Mouse (Mus musculus) limb, embryonic 12.5 days (tissue): Measurements from ENCODE around the gene Grm3. TPM values are rescaled to one million over a fixed set of nuclear protein-coding genes. Genes with fewer than 3 reads are reported as not detected.

ENCODE experiments used
- ATAC-seq: fragments of 200-750 bp; cut with Nextera tagmentation; 2 replicates; pipeline ENCODE4 v1.8.0; 2017; ENCODE audit warnings: low read depth, moderate TSS enrichment; ENCODE audit not compliant: insufficient number of reproducible peaks, insufficient read depth, low FRiP score, low TSS enrichment
- H3K27ac ChIP-seq: fragments of 300-500 bp; sonication (generic); 2 replicates; pipeline ENCODE4 v1.5.1; 2016; ENCODE audit warnings: mild to moderate bottlenecking, moderate library complexity
- H3K27me3 ChIP-seq: fragments of 300-500 bp; sonication (generic); 2 replicates; pipeline ENCODE4 v1.6.1; 2016; ENCODE audit warnings: mild to moderate bottlenecking, moderate library complexity
- H3K36me3 ChIP-seq: fragments of 300-500 bp; sonication (generic); 2 replicates; pipeline ENCODE4 v1.6.1; 2016; ENCODE audit warnings: mild to moderate bottlenecking, moderate library complexity
- H3K4me1 ChIP-seq: fragments of 300-500 bp; sonication (generic); replicated peaks from 2 replicates; pipeline ENCODE4 v1.6.1; 2016
- H3K4me2 ChIP-seq: fragments of 300-500 bp; sonication (generic); 2 replicates; pipeline ENCODE4 v1.6.1; 2016; ENCODE audit warnings: mild to moderate bottlenecking, moderate library complexity
- H3K4me3 ChIP-seq: fragments of 300-500 bp; sonication (generic); replicated peaks from 2 replicates; pipeline ENCODE4 v1.5.1; 2016; ENCODE audit warnings: mild to moderate bottlenecking
- H3K9ac ChIP-seq: fragments of 300-500 bp; sonication (generic); replicated peaks from 2 replicates; pipeline ENCODE4 v1.6.1; 2016; ENCODE audit warnings: mild to moderate bottlenecking, moderate library complexity
- H3K9me3 ChIP-seq: fragments of 300-500 bp; sonication (generic); 2 replicates; pipeline ENCODE4 v1.6.1; 2016; ENCODE audit warnings: mild to moderate bottlenecking, moderate library complexity
- WGBS: fragments of 180-500 bp; shearing (Covaris S2); methylation state at CpG from one replicate; pipeline ENCODE4 v1.1.7; 2016; 5-methylcytosine and 5-hydroxymethylcytosine counted together
- polyA plus RNA-seq: library from polyadenylated mRNA; unstranded; fragments of >200 nt; fragmentation: Nextera tagmentation; extraction: Ambion mirVana; gene quantifications from 2 replicates; pipeline ENCODE4 v1.2.1, GENCODE M21; 2016

The Grm3 gene
- polyA plus RNA-seq, 1 experiment from 2014 or later: 0.39 TPM

- Histone ChIP-seq H3K27me3 (no peaks in the 10 kb centered on the region), H3K9ac (no peak overlapping the region), H3K4me1 (peaks cover 8% of the 10 kb centered on the region; the same call in 1 of the 2 replicates), H3K27ac (no peak overlapping the region), H3K9me3 (no peaks in the 10 kb centered on the region), H3K36me3 (no peaks in the 10 kb centered on the region), H3K4me3 (no peak overlapping the region), H3K4me2 (0 out of 2 replicates have a peak overlapping the region, but pooled peaks have one; percentile 8)
- no peak for ATAC-seq
- 7% methylated on average over 4 of the region's 4 CpGs for WGBS
Measured at GRCm38 (mm10) chr5:9623095-9623459, 101.9 kb downstream of the Grm3 start.

DNA sequence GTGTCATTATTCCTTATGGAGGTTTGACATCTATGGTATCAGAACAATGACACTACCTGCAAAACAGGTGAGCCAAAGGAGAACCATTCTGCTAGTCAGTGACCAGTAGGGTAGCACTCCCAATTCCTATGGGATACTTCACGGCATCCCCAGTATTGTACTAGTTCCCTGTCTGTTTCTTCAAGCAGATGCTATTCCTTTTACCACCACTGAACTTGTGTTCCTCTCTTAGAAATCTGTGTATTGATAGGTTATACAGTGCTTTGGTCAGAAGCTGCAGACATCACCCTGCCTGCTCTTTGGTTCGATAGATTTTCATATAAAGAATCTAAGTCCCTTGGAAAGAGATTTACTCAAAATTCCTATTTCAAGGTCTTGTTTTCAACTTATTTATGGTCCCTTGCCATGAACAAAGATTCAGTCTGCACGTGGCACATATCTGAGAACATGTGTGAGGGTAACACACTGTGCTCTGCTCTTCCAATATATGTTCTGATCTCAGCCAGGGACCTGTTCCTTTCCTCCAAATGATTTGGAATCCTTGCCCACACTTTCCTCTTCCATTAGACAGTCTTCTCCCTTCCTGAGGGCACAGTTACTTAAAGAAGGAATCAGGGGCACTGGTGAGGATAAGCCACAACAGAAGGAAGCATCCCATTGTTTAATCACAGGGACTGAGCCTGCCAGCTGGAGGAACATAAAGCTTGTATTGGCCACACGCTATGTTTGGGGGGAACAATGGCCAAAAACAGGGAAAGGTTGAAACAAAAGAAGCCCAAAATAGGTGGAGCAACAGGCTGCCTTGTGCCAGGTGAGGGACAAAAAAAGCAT, 102.5 kb downstream of the Grm3 start:
- Histone ChIP-seq H3K36me3 (no peaks in the 10 kb centered on the region), H3K27ac (no peak overlapping the region), H3K4me3 (no peak overlapping the region), H3K9ac (no peak overlapping the region), H3K4me2 (no peak overlapping the region), H3K4me1 (peaks cover 8% of the 10 kb centered on the region; the same call in 1 of the 2 replicates), H3K9me3 (no peaks in the 10 kb centered on the region), H3K27me3 (no peaks in the 10 kb centered on the region)
- no peak for ATAC-seq
- 62% methylated on average over 4 of the region's 4 CpGs for WGBS

DNA sequence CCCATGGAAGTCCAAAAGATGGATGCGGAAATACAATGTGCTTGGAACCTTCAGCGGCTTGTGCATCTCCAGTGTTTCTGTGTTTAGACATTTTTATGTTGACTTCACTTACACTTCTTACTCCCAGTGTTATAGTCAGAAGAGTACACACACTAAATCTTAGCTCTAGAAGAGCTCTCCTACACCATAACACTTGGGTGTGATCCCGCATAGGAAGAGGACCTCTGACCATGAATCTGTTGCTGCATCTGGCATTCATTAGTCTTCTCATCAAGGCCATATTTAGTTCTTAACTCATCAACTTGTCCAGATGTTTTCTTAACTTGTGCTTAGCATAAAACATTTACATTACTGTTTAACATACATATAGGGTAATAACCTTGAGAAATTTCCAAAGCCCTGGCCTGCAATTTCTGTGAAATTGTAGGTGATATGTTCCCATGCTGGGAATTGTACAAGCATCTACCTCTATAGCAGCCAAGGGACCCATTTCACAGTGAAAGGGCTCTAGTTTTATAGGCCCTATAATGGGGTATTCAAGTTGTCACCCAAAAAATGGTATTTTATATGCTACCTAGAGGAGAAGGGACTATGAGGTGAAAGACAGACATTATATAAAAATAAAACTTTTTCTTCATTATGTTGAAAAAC, 103.4 kb downstream of the Grm3 start:
- no peak overlapping the region for H3K27ac ChIP-seq
- peaks cover 8% of the 10 kb centered on the region; the same call in 1 of the 2 replicates for H3K4me1 ChIP-seq
- H3K9ac ChIP-seq: no peak overlapping the region
- H3K9me3 ChIP-seq: no peaks in the 10 kb centered on the region
- H3K4me2 ChIP-seq: no peak overlapping the region
- H3K4me3 ChIP-seq: no peak overlapping the region
- no peaks in the 10 kb centered on the region for H3K27me3 ChIP-seq
- ATAC-seq: peak; percentile 56; the same call in 1 of the 2 replicates
- no peaks in the 10 kb centered on the region for H3K36me3 ChIP-seq
- 59% methylated on average over 3 of the region's 3 CpGs for whole genome bisulfite sequencing

DNA sequence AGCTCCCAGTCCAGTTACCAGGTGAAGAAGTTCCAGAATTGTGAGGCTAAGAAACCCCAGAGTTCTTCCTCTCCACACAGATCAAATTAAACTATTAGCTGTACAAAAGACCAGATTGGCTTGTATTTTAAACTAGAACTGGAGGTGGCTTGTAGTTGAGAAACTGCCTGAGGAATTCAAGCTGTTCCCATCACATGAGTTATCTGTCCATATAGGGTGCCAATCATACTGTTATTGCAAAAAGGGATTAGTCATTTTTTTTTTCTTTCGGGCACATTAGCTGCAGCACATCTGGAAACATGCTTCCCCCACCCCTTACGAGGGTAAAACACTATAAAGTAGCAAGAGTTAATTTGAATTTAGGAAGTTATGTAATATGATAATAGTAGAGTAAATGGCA, 145.9 kb downstream of the Grm3 start:
- 50% methylated on average over 2 of the region's 2 CpGs for WGBS
- Histone ChIP-seq H3K9me3 (no peaks in the 10 kb centered on the region), H3K36me3 (no peaks in the 10 kb centered on the region), H3K4me1 (no peaks in the 10 kb centered on the region), H3K9ac (no peak overlapping the region), H3K4me2 (no peak overlapping the region), H3K4me3 (no peak overlapping the region), H3K27me3 (no peaks in the 10 kb centered on the region), H3K27ac (no peak overlapping the region)
- ATAC-seq: no peak

DNA sequence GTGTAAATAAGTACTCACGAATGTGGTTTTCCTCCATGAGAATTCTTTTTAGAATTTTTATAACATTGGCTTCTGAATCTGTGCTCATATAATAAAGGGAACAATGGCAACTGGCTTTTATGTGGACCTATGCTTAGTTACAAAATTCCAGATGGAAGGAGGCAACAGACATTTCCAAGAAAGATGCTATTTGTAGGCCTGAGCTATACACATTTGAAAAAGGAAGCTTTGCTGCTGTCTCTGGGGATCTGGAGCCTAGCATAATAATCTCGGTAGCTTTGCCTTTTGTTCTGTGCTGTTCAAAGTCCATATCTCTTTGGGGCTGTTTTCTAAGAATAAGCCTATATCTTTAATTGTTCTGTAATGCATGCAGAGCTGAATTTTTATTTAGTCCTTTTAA, 146.4 kb downstream of the Grm3 start:
- Histone ChIP-seq H3K4me1 (no peaks in the 10 kb centered on the region), H3K4me2 (no peak overlapping the region), H3K27me3 (no peaks in the 10 kb centered on the region), H3K9ac (no peak overlapping the region), H3K27ac (no peak overlapping the region), H3K36me3 (no peaks in the 10 kb centered on the region), H3K4me3 (no peak overlapping the region), H3K9me3 (no peaks in the 10 kb centered on the region)
- no peak for ATAC-seq
- WGBS: 75% methylated on average over 2 of the region's 2 CpGs

DNA sequence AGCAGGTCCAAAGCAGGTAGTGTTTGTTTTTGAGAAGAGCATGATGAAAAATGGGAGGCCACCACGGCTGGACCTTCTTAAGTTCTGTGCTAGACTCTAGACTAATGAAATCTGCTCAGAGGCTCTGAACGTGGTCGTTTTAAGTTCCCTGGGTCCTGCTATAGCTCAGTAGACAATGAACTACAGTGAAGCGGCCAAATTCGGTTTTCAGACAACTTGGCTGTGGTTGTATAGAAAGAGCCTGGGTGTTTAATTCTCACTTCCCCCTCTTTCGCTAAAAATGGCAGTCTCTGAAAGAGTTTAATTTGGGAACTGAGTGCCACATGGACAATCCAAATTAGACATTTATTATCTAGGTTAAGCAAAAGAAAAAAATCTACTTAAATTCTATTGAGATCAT, 154.0 kb downstream of the Grm3 start:
- Histone ChIP-seq H3K27ac (no peak overlapping the region), H3K36me3 (no peaks in the 10 kb centered on the region), H3K4me2 (no peak overlapping the region), H3K4me3 (no peak overlapping the region), H3K4me1 (no peaks in the 10 kb centered on the region), H3K9me3 (no peaks in the 10 kb centered on the region), H3K9ac (no peak overlapping the region), H3K27me3 (no peaks in the 10 kb centered on the region)
- WGBS: 88% methylated on average over 6 of the region's 6 CpGs
- no peak for ATAC-seq

- no peaks in the 10 kb centered on the region for H3K4me1 ChIP-seq
- H3K4me2 ChIP-seq: no peak overlapping the region
- no peaks in the 10 kb centered on the region for H3K9me3 ChIP-seq
- 61% methylated on average over 3 of the region's 3 CpGs for WGBS
- no peak for ATAC-seq
- no peak overlapping the region for H3K4me3 ChIP-seq
- H3K27ac ChIP-seq: no peak overlapping the region
- no peaks in the 10 kb centered on the region for H3K27me3 ChIP-seq
- no peak overlapping the region for H3K9ac ChIP-seq
- H3K36me3 ChIP-seq: no peaks in the 10 kb centered on the region
Measured at GRCm38 (mm10) chr5:9557706-9558105, 167.3 kb downstream of the Grm3 start.

DNA sequence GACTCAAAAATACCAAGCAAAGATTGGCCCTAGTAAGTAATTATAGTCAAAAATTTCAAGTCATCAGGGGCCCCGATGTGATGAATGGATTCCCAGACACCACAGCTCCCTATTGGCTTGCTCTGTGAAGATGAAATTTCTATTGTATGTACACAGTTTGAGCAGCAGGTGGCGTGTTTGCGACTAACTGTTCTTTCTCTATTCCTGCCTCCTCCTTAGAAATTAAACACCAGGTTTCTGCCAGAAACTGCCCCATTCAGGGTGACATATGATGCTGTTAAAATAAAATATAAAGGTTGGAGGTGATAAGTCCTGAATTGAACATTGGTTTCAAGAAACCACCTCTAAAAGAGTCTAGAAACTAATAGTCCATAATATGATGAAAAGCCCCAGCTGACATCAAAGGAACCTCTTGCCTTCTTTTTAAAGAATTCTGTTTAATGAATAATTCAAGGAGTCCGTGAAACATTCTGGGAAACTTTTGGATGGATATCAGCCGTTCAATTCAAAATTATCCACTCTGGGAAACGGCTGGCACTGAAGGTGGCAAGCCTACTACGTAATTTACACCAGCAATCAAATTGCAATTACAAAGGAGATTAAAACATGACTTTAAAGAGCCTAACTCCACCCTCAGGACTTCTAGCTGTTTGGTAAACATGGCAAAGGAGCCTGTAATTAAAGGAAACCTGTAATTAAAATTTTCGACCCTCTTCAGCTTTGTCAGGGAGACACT, 184.0 kb downstream of the Grm3 start:
- Histone ChIP-seq H3K9ac (no peak overlapping the region), H3K36me3 (no peaks in the 10 kb centered on the region), H3K4me3 (no peak overlapping the region), H3K4me1 (no peaks in the 10 kb centered on the region), H3K4me2 (no peak overlapping the region), H3K9me3 (no peaks in the 10 kb centered on the region), H3K27me3 (no peaks in the 10 kb centered on the region), H3K27ac (no peak overlapping the region)
- ATAC-seq: no peak
- WGBS: 36% methylated on average over 8 of the region's 8 CpGs

GRCm38 (mm10) chr5:9525507-9525906, 199.5 kb downstream of the Grm3 start:
- Histone ChIP-seq H3K9me3 (no peaks in the 10 kb centered on the region), H3K36me3 (no peaks in the 10 kb centered on the region), H3K4me2 (no peak overlapping the region), H3K4me3 (no peak overlapping the region), H3K9ac (no peak overlapping the region), H3K27me3 (no peaks in the 10 kb centered on the region), H3K4me1 (no peaks in the 10 kb centered on the region), H3K27ac (no peak overlapping the region)
- ATAC-seq: no peak
- WGBS: 83% methylated on average over 4 of the region's 4 CpGs

GRCm38 (mm10) chr5:9511027-9511426, 213.9 kb downstream of the Grm3 start:
- Histone ChIP-seq H3K9ac (no peak overlapping the region), H3K4me1 (no peaks in the 10 kb centered on the region), H3K27ac (no peak overlapping the region), H3K27me3 (no peaks in the 10 kb centered on the region), H3K9me3 (peaks cover 3% of the 10 kb centered on the region; the same call in 1 of the 2 replicates), H3K4me3 (no peak overlapping the region), H3K4me2 (no peak overlapping the region), H3K36me3 (no peaks in the 10 kb centered on the region)
- 88% methylated on average over 1 of the region's 1 CpGs for WGBS
- ATAC-seq: no peak

DNA sequence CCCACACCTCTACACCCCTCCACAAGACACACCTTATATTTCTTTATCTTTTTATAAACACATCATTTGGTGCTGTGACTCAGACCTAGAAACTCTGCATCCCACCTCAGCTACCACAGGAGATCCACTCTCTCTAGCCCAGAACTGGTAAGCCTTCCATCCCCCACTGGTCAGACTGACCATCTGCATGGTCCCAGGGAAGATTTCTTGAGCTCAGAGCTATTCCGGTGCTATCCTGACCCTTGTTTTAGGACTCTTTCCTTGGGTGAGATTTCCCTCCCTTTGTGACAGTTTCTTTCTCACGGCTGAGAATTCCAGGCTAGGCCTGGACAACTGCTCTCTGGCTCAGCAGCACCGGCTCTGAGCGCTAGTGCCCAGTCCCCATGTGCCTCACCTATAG, 227.7 kb downstream of the Grm3 start:
- Histone ChIP-seq H3K9me3 (no peaks in the 10 kb centered on the region), H3K4me3 (no peak overlapping the region), H3K4me1 (no peaks in the 10 kb centered on the region), H3K9ac (no peak overlapping the region), H3K36me3 (no peaks in the 10 kb centered on the region), H3K27me3 (no peaks in the 10 kb centered on the region), H3K4me2 (no peak overlapping the region), H3K27ac (no peak overlapping the region)
- ATAC-seq: no peak
- WGBS: 72% methylated on average over 4 of the region's 4 CpGs
